Mouse (Mus musculus) urinary bladder, adult 18-20 months (tissue): Measurements from ENCODE around the gene Cwc22.
A peak's percentile ranks its signal among the peaks of the same experiment; 100 is the strongest.

ENCODE experiments used
- DNase-seq, 2 experiments: peaks; one replicate each; pipeline ENCODE4 v3.0.0; 2022; ENCODE audit warnings: low spot score in 2 of 2, mixed read lengths in 2 of 2

Gene Cwc22

GRCm38 (mm10) chr2:77945596-77946485, at the start of gene Cwc22:
TSS of gene Cwc22 (minus strand) at chr2:77946375.
- DNase-seq, result peak; percentile 76 to 78

DNA sequence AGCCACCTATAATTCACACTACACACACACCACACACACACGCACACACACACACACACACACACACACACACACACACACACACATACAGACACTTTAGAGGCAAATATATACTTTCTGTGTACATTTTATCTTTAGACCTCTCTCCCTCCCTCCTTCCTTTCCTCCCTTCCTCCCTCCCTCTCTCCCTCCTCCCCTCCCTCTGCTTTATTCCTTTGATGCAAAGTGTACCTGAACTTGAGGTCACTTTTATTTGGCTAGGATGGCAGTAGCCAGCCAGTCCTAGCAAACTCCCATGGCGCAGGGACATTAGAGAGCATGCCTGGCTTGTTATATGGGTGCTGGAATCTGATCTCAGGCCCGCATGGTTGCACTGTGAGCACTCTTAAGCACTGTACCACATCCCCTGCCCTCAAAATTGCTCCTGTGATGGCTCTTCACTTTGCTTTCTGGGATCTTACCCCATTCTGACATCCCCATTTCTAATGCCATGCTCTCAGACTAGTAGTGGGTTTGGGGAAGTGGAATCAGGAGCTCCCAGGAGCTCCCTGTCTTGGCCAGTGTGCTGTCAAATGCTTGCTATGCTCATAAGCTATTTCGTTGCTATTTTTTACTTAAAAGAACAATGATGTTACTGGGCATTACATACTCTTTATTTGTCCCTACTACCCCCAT, 47.7 kb upstream of the Cwc22 start:
- no peak for DNase-seq

DNA sequence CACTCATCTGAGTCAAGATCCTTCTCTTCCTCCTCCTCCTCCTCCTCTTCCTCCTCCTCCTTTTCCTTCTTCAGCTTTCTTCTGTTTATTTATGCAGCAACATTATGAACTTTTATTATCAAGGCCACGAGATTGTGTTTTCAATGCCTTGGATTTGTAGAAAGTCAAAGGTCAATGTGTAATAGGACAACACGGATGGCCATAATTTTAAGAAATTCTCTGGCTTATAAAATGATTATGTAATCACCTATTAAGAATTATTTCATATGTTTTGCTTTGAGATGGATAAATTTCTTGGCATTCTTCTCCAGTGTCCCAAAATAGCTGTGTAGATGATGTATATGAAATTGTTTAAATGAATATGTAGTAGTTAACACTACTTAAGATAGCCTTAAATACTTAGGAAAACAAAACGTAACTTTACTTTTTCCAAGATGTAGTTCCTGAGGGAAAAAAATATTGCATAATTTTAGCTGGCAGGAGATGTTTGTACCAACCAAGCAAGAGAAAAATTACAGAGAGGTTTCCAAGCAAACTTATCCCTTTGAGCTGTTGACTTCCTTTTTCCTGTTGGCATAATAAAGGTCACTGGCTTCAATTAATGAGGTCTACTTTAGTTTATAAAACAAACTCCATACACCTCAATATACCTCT, 46.9 kb upstream of the Cwc22 start:
- DNase-seq, result no peak

GRCm38 (mm10) chr2:77990820-77991219, 44.6 kb upstream of the Cwc22 start:
- no peak for DNase-seq

GRCm38 (mm10) chr2:77990121-77990520, 43.9 kb upstream of the Cwc22 start:
- no peak for DNase-seq

DNA sequence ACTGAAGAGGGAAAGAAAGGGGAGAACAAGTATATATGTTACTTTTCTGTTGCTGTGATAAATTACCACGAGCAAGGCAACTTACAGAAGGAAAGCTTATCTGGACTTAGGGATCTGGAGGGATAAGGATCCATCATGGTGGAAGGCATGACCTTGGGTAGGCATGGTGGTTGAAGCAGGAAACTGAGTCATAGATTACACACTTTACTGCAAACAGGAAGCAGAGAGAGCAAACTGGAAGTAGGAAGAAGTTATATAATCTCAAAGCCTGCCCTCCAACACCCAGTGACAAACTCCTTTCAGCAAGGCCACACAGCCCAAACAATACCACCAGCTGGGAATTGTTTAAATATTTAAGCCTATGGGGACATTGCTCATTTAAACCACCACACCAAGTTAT, 43.2 kb upstream of the Cwc22 start:
- no peak for DNase-seq

GRCm38 (mm10) chr2:77985991-77986730, 40.0 kb upstream of the Cwc22 start:
- no peak for DNase-seq

DNA sequence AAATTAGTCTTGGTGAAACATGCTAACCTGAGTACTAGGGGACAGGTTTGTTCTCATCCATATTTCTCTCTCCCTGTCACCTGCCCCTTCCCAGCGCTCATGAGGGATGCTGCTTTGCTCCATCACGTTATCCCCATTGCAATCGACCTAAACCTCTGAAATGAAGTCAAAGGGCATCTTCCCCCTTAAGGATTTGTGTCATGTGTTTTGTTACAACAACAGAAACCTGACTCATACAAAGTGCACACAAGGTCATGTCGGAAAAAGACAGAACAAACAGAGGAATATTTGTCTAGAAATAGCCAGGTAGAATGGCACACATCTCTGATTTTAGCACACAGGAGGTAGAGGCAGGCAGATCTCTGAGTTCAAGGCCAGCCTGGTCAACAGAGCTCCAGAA, 38.0 kb upstream of the Cwc22 start:
- DNase-seq, result no peak

DNA sequence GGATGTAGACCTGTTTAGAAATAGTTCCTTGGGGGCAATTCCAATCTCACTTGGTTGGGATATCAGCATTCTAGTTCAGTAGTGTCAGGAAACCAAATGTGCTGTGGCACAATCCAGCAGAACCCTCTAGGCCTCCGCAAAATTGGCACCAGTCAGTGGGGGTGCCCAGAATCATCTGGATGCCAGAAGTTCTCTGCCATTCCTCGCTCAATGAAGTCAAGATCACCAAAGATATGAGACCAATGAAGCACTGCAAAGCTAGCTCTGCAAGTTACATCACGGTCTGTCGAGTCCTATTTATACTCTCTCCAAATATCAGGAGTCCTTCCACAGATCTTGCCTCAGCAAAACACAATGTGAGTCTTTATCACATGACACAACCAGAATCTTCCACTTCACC, 35.7 kb upstream of the Cwc22 start:
- DNase-seq, result no peak

- no peak for DNase-seq
Observed at GRCm38 (mm10) chr2:77980696-77981095, 34.5 kb upstream of the Cwc22 start.

DNA sequence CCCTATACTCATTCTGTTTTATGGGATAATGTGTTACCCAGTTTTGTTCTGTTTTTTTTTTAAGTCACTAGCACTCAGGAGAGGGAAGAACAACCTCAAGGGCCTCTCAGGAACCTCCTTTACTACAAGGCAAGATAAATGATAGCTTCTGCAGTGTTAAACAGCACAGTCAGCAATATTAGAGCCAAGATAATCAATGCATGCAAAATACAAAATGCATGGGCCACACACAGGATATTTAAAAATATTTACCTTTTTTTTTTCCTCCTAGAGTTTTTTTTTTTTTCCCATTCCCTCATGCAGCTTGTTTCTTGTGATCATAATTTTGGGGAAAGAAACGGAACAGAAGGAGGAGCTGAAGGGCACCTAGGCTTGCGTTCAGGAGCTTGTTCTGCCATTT, 33.3 kb upstream of the Cwc22 start:
- DNase-seq, result no peak

DNA sequence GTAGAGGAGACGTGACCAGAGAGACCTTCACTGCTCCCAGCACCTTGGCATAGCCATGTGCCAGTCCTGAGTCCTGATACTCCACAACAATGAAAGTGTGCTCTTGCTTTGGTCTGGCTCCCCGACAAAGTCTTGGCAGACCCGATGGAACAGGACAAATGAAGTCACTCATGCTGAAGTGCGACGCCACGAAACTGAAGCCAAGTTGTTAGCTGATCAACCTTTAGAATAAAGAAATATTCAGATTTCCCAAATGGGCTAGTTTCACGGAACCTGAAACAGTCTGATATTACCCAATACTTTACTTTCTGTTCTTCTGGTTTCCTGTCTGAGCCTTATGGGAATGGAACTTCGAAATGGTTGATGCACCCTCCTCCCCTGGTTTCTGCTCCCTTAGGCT, 32.9 kb upstream of the Cwc22 start:
- DNase-seq, result no peak

DNA sequence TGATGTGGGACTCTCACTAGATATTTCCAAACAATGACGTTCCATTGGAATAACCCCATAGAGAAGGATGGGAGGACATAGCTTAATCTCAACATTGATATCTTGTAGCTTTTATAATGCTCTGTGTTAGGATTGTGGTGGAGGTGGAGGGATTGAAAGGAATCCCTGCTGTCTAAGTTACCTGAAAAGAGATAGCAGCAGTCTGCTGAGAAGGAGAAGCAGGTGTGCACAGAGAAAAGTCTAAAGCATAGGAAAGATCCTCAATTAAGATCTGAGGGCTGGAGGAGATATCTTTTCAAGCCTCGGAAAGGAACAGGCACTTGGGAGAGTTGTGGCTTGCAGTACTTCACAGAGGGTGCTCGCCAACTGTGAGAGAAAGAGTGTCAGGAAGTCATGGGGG, 32.1 kb upstream of the Cwc22 start:
- DNase-seq, result no peak

- no peak for DNase-seq
Observed at GRCm38 (mm10) chr2:77976321-77976920, 30.2 kb upstream of the Cwc22 start.

DNA sequence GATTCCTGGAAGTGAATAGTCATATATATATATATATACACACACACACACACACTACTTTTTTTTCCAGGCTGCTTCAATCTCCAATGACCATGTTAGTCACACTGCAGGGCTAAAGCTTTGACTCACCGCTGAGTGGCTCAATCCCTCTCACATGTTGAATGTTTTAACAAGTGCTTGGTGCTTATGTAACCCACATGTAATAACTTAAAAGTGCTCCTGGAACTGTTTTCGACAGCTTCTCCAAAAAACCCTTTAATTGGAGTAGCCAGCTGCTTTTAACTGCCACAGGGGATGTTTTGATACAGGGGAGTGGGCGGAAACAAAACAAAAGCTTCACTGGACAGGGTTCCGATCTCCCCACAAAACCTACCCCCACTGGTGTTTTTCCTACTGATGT, 29.4 kb upstream of the Cwc22 start:
- no peak for DNase-seq

GRCm38 (mm10) chr2:77974986-77975385, 28.8 kb upstream of the Cwc22 start:
- no peak for DNase-seq

- DNase-seq, result no peak
Observed at GRCm38 (mm10) chr2:77974366-77974765, 28.2 kb upstream of the Cwc22 start.

- no peak for DNase-seq
Observed at GRCm38 (mm10) chr2:77973296-77973695, 27.1 kb upstream of the Cwc22 start.

DNA sequence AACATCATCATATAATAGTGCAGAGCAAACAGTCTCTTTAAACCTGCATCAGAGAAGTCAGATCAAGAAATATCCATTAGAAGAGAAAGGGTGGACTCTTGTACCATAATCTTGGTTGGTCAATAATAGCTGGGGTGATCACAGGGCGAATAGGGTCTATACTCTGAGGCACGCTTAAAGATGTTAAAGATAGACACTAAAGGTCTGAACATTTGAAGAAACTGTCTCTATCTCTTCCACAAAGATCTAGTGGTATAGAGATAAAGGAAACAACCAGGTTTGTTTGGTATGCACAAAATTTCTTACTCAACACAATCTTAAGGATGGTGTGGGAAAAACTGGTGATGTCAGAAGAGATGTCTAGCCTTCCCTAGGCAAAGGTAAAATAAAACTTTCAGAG, 26.4 kb upstream of the Cwc22 start:
- no peak for DNase-seq

- DNase-seq, result no peak
Observed at GRCm38 (mm10) chr2:77971871-77972270, 25.7 kb upstream of the Cwc22 start.

DNA sequence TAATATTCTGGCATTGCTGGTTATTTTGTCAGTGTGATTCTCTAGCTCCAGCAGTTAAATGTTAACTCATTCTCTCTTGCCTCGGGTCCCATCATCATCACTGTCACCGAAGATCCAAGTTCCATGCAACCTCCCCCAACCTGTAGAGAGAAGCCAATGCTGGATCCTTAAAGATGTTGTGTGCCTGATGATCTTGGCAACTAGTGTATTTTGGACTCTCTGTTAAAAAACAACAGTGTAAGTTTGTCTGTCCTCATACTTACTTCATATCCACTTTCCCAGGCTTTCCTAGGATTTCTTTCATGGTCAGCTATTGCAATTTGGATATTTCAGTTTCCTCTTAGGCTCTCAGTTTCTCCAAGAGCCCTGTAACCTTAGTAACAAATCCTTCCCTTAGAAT, 25.2 kb upstream of the Cwc22 start:
- no peak for DNase-seq

GRCm38 (mm10) chr2:77970556-77970955, 24.4 kb upstream of the Cwc22 start:
- no peak for DNase-seq
